Mouse (Mus musculus) G1E (cell line): ENCODE data around the gene Il2ra. TPM values are rescaled to one million over a fixed set of nuclear protein-coding genes. Genes with fewer than 3 reads are reported as not detected.

Source experiments
- ATAC-seq: 2 replicates; pipeline ENCODE4 v1.8.0; 2016; ENCODE audit warnings: mild to moderate bottlenecking; ENCODE audit not compliant: insufficient number of reproducible peaks, poor library complexity, low FRiP score, severe bottlenecking; ENCODE audit errors: extremely low read depth
- DNase-seq: peaks from one replicate; pipeline ENCODE4 v3.0.0; 2012; ENCODE audit warnings: low spot score
- H3K27me3 ChIP-seq: 2 replicates; pipeline ENCODE4 v1.6.1; 2012; ENCODE audit warnings: mild to moderate bottlenecking, low read length, inconsistent platforms; ENCODE audit not compliant: insufficient read depth
- H3K36me3 ChIP-seq: replicated peaks from 2 replicates; pipeline ENCODE3; 2012; ENCODE audit warnings: mild to moderate bottlenecking, inconsistent platforms
- H3K4me1 ChIP-seq: 2 replicates; pipeline ENCODE4 v1.6.1; 2012; ENCODE audit warnings: low read depth, low read length, inconsistent platforms, mixed read lengths; ENCODE audit not compliant: insufficient read depth
- H3K4me3 ChIP-seq: 2 replicates; pipeline ENCODE4 v1.5.1; 2012; ENCODE audit warnings: low read depth, mild to moderate bottlenecking, inconsistent platforms, low read length, moderate library complexity, mixed read lengths
- H3K9me3 ChIP-seq: replicated peaks from 2 replicates; pipeline ENCODE4 v1.6.1; 2012; ENCODE audit warnings: inconsistent platforms
- CTCF ChIP-seq: IDR thresholded peaks from 2 replicates; pipeline ENCODE4 v1.5.1; 2012; ENCODE audit warnings: low read depth, low read length, inconsistent platforms, mixed read lengths
- GATA1 ChIP-seq: IDR thresholded peaks from 2 replicates; pipeline ENCODE4 v1.6.1; 2012; ENCODE audit warnings: borderline replicate concordance, low read length, inconsistent platforms, mixed read lengths
- GATA2 ChIP-seq: IDR thresholded peaks from 2 replicates; pipeline ENCODE4 v1.6.1; 2012; ENCODE audit warnings: low read depth, low read length, inconsistent platforms, borderline replicate concordance
- POLR2AphosphoS5 ChIP-seq: IDR thresholded peaks from 2 replicates; pipeline ENCODE4 v1.6.1; 2012; ENCODE audit warnings: low read depth, low read length, inconsistent platforms; ENCODE audit not compliant: insufficient replicate concordance
- TAL1 ChIP-seq: conservative IDR thresholded peaks from 2 replicates; pipeline ENCODE4 v1.6.1; 2012; ENCODE audit warnings: low read depth, low read length, inconsistent platforms, mixed read lengths
- polyA plus RNA-seq: library from polyadenylated mRNA; stranded (reverse); fragments of >175 nt; gene quantifications from 2 replicates; pipeline ENCODE4 v1.2.3, GENCODE M21; 2012
- total RNA-seq, 2 experiments: library from RNA; stranded (forward) in 1 of 2; stranded (reverse) in 1 of 2; fragments of 200-1000 nt in 1 of 2; fragments of >200 nt in 1 of 2; fragmentation: Nextera tagmentation in 1 of 2; gene quantifications; 2 replicates each; pipeline ENCODE4 v1.2.3; 2014 to 2017

Il2ra gene
- total and polyA plus RNA-seq, 3 experiments: 0.44 TPM; not detected in 2

- Histone ChIP-seq H3K36me3 (no peaks in the 10 kb centered on the region), H3K27me3 (no peaks in the 10 kb centered on the region; the same call in 1 of the 2 replicates), H3K4me1 (no peaks in the 10 kb centered on the region), H3K9me3 (no peaks in the 10 kb centered on the region), H3K4me3 (no peak overlapping the region)
- ATAC-seq: no peak
- no peak for DNase-seq
- TF ChIP-seq GATA2 (no peak), CTCF (no peak), GATA1 (no peak), TAL1 (no peak), POLR2AphosphoS5 (no peak)
These were observed 7.6 kb upstream of the Il2ra start for GRCm38 (mm10) chr2:11635035-11635434.

GRCm38 (mm10) chr2:11635471-11636137 is 7.0 kb upstream of the Il2ra start:
- no peak overlapping the region for H3K4me3 ChIP-seq
- no peaks in the 10 kb centered on the region; the same call in 1 of the 2 replicates for H3K27me3 ChIP-seq
- no peaks in the 10 kb centered on the region for H3K9me3 ChIP-seq
- no peaks in the 10 kb centered on the region for H3K4me1 ChIP-seq
- TF ChIP-seq GATA2: no peak
- TF ChIP-seq GATA1: no peak
- no peak for TF ChIP-seq POLR2AphosphoS5
- no peak for TF ChIP-seq CTCF
- no peak for ATAC-seq
- H3K36me3 ChIP-seq: no peaks in the 10 kb centered on the region
- no peak for DNase-seq

GRCm38 (mm10) chr2:11636138-11636480 is 6.5 kb upstream of the Il2ra start:
- Histone ChIP-seq H3K9me3 (no peaks in the 10 kb centered on the region), H3K4me1 (no peaks in the 10 kb centered on the region), H3K36me3 (no peaks in the 10 kb centered on the region), H3K27me3 (no peaks in the 10 kb centered on the region; the same call in 1 of the 2 replicates), H3K4me3 (no peak overlapping the region)
- ATAC-seq (no peak), DNase-seq (no peak)
- no peak for TF ChIP-seq GATA1
- TF ChIP-seq TAL1: no peak
- no peak for TF ChIP-seq GATA2
- no peak for TF ChIP-seq CTCF
- no peak for TF ChIP-seq POLR2AphosphoS5

- DNase-seq (no peak), ATAC-seq (no peak)
- Histone ChIP-seq H3K9me3 (no peaks in the 10 kb centered on the region), H3K4me1 (no peaks in the 10 kb centered on the region), H3K4me3 (no peak overlapping the region), H3K27me3 (no peaks in the 10 kb centered on the region; the same call in 1 of the 2 replicates), H3K36me3 (no peaks in the 10 kb centered on the region)
- TF ChIP-seq GATA1 (no peak), CTCF (no peak), POLR2AphosphoS5 (no peak), GATA2 (no peak), TAL1 (no peak)
These were observed 5.5 kb upstream of the Il2ra start for GRCm38 (mm10) chr2:11637115-11637514.

- Histone ChIP-seq H3K4me1 (no peaks in the 10 kb centered on the region), H3K4me3 (no peak overlapping the region), H3K36me3 (no peaks in the 10 kb centered on the region), H3K9me3 (no peaks in the 10 kb centered on the region), H3K27me3 (no peaks in the 10 kb centered on the region)
- no peak for TF ChIP-seq GATA1
- no peak for TF ChIP-seq TAL1
- no peak for TF ChIP-seq GATA2
- no peak for TF ChIP-seq CTCF
- no peak for TF ChIP-seq POLR2AphosphoS5
- ATAC-seq: no peak
- no peak for DNase-seq
These were observed 1.4 kb downstream of the Il2ra start for GRCm38 (mm10) chr2:11644057-11644456.

GRCm38 (mm10) chr2:11645297-11645696 is 2.7 kb downstream of the Il2ra start:
- TF ChIP-seq TAL1: no peak
- TF ChIP-seq GATA1: no peak
- no peak for TF ChIP-seq POLR2AphosphoS5
- TF ChIP-seq CTCF: no peak
- no peak for TF ChIP-seq GATA2
- Histone ChIP-seq H3K27me3 (no peaks in the 10 kb centered on the region), H3K4me1 (no peaks in the 10 kb centered on the region), H3K9me3 (no peaks in the 10 kb centered on the region), H3K36me3 (no peaks in the 10 kb centered on the region), H3K4me3 (no peak overlapping the region)
- ATAC-seq: no peak
- no peak for DNase-seq
